Mouse (Mus musculus) right cerebral cortex, adult 2 months (tissue): ENCODE results near the gene Coro1a.

Experiments
- DNase-seq, 2 experiments: peaks; one replicate each; pipeline ENCODE4 v3.0.0; 2021 to 2022; ENCODE audit warnings: low spot score in 2 of 2

Coro1a gene

DNA sequence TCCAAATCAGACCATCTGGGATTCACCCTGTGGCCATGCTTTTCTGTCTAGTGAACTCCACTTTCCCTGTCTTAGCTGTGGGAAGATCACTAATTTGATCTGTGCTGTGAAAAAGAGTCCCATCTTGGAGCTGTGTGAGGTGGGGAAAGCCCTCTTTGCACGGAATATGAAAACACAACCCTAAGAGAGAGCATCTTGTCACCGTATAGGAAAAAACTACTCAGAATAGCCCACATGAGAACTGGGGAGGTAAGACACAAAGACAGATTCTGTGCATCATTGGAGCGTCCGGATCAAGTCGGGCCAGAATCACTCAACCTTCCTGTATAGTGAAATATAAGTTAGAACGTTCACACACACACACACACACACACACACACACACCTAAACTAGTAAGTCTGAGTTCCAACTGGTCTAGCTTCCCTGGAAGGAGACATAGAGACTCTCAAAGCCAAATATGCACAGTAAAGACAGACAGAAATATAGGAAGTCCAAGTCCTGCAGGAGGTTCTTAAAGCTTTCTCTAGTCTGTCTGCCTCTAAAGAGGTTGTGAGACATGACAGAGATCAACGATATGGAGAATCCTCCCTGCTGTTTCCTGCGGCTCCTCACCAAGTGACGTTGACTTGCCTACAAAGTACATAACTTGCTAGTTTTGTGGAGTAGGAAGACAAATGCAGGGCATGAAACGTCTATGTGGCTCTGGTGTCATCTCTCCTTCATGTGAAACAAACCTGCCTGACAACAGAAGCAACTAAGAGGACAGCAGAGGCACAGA is 777 bp upstream of the Coro1a start:
- no peak for DNase-seq

DNA sequence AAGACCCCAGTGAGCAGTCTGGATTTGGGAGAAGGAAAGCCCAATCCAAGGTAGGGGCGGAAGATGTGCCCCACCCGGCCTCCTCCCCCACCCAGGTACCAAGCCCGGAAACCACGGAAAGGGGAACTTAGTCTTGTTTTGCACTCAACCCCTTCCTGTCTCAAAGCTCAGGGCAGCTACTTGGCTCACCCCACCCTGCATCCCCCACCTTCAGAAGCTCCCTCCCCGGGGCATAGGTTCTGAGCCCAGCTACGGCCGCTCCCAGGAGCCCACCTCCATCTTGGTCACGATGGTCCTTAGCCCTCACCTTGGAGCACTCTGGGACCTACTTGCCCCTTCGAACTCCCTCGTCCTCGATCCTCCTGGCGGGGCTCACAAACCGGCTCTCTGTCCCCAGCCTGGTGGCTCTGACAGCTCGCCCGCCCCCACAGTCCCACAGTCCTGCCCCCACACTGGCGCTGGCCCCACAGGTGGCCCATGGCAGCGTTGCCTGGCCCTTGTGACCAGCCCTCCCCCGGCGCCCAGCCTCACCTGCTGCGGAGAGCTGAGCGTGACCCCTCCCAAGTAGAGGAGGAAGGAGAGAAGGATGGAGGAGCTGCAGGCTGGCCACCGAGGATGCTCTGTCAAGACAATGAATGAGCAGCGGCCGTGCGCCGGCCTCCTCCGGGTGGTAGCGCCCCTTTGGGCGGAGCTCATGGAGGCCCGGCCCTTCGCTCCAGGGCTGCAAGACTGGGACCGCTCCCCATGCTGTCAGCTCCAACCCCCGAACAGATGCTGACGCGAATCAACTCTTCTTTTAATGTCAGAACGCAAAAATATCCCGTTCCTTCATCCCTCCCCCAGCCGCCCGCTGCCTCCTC is 3.2 kb downstream of the Coro1a start:
- peak; percentile 93 to 95 for DNase-seq

DNA sequence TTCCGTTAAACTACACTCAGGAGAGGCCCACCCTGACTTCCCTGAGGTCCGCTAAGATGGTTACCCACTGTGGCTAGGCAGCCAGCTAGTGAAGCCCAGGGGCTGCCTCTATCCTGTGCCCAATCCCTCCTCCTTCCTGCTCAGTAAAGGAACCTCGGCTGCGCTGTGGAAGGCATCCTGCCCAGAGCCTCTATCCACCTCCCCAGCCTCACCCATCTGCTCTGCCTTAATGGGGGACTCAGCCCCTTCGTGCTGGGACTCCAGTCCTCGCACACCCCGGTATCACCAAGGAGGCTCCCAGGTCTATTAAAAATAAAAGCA is 3.9 kb downstream of the Coro1a start:
- no peak for DNase-seq

DNA sequence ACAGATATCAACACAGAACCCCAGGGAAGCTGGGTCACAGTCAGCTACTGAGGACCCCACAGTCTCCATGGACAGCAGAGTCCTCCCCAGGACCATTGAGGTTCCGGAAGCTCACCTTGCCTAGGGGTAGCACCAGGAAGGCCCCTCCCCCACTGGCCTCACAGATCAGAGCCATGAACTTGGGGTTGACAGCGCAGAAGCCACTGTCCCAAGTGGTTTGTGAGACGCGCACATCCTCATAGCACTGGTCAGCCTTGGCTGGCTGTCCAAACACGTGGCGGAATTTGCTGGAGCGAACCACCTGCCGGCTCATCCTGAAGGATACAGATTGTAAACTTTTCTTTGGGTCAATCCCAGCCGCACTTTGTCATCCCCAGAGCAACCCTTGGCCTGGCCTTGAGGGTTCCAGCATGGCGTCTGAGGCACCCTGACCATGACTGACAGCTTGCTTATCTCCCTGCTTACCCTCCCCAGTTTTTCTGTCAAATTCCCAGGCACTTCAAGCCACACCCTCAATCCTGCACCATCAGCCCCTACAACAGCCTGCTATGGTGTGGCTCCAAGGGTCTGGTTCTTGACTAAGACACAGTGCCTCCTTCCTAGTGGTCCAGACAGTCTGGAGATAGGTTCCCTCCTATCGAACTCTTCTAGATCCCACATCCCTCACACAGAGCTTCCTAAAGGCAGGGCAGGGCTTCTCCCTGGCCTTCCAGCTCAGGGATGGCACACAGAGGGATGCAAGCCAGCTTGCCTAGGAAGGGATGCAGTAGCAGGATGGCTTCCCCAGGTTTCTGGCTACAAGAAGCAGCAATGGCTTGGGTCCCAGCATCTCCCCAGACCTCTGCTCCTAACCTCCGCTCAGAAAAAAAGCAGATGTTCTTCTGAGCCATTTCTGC is 4.5 kb downstream of the Coro1a start:
- no peak for DNase-seq

DNA sequence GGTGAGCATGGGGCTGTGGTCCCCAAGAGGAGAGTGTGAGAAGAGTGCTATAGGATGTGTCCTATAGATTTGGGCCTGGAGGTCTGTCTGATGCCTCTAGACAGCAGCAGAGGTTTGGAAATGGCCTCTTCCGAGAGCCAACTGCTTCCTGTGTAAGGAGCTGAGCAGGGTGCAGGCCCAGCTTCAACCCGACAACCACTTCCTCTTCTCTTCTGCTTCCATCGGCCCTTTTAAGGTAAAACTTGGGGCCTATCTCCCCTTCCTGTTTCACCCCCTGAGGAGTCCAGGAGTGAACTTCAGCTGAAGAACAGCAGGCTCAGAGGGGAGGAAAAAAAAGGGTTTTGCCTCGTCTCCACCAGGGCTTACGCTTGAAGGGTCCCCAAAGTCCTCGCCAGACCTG is 5.2 kb downstream of the Coro1a start:
- DNase-seq: no peak

DNA sequence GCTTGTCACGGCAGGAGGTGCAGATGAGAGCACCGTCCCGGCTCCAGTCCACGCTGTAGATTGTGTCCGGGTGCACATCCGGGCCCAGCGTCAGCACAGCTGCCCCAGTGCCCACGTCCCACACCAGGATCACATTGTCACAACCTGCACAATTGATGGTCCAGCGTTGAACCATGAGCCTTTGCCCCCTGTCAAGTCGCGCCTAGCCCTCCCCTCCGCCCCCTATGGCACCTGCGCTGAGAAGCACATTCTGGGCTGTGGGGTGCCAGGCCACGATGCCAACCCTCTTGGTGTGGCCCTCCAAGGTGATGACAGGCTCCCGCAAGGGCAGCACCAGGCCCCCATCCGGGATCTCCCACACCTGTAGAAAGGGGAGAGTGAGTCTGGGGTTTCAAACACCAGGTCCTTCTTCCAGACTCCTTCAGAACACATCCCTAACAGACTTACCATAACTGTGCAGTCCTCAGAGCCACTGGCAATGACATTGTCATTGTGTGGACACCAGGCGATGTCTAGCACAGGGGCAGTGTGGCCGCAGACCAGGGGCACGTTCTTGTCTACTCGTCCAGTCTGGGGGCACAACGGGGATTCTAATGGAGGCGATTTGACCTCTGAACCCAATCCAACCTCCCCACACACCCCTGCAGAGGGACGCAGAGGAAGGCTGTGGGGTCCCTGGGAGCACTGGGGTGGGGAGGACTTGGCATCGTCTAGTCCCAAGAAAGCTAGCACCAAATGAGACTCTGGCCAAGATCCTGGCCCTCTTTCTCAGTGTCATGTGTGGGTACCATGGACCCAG is 5.8 kb downstream of the Coro1a start:
- DNase-seq: no peak

DNA sequence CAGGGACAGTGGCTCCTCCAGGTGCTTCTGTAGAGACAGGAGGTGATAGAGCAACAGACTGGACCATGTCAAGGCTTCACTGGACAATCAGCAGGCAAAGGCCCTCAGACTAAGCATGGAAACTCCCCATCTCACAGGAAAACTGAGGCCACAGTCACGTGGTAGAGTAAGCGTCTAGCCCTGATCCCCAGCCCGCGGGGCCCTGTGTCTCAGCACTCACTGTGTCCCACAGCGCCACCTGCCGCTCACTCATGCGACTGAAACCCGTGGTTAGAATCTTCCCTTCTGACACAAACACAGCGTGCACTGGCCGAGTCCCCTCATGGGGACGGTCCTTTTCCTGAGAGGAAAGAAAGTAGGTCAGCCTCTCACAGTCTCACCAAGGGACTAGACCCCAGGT is 6.5 kb downstream of the Coro1a start:
- peak; percentile 95 to 96 for DNase-seq

DNA sequence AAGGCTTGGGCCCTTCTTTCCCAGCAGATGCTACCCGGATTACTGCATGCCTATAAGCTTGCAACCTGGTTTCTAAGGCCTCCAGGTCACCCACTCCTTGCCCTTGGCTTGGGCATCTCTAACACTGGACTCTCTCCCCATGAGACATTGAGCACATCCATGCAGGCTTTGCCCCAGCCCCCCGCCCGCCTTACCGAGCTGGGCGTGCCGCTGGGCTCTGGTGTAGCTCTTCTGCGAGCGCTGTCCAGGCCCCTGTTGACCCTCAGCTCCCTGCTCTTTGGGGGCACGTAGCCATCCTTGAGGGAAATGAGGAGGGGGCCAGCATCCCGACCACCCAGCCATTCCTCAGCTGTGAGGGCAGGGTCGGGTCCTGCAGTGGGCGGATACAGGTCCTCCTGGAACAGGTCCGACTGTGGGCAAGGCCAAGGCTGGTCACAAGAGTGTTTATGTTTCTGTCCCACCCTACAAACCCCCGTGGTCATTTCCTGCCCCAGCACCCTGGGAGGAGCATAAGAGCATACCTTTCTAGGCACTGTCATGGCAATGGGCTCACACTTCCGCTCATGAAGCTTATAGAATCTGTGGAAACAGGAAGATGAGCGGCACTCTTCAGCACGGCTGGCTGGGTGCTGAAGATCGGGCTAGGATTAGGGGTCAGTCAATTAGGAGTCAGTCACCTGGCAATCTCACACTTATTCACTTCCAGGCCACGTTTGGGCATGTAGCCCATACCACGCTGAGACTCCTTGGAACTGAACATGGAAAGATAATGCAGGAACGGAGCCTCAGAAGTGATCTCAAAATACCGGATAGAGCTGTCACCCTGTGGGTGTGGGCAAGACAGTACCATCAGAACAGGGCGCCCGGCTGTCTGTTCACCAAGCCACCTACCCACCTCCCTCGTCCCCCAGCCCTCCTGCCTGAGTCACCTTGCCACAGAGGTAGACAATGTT is 7.2 kb downstream of the Coro1a start:
- no peak for DNase-seq

DNA sequence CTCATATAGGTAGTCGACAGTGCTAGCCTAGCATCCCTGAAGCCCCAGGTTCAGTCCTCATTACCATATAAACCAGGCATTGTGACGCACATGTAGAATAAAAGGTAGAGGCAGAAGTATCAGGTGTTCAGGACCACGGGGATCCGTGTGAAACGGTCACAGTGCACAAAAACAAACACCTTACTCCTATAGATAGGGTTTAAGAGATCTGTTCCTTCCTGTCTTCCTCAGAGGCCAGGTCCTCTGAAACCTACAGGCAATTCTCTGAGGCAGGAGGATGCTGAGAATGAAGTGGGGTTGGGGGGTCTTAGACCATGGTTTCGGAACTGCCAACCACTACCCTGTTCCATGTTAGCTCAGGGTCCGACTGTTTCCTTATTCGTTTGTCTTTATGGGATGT is 9.7 kb downstream of the Coro1a start:
- DNase-seq: no peak

DNA sequence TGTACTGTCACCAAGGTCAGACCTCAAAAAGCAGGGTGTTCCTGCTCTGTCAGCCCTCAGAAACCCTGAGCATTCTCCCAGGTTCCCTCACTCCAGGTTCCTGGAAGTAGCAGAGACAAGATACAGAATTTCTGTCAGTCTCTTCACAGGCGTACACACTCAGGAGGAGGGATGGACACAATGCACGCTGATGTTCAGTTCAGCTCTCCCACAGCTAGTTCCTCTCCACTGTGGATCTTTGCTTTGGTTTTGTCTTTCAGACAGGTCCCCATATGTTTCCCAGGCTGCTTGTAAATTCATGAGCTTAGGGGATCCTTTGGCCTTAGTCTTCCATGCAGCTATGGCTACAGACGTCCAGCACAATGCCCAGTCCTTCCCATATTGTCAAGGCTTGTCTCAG is 10.7 kb downstream of the Coro1a start:
- DNase-seq: no peak

DNA sequence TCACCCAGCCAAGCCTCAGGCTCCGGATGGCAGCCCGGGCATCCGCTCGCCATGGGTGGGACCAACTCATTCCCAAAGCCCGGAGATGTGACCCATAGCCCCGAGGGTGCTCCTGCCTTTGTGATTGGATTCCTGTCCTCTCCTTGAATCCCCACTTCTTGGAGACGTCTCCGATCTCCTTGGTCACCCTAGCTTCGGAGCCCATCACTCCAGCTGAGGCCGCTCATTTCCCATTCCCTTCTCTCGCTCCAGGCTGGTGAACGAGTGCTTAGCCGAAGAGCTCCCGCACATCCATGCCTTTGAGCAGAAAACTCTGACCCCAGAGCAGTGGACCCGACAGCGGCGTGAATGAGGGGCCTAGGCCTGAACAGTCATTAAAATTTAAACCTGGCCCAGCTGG is 11.3 kb downstream of the Coro1a start:
- peak in 1 of 2 experiments; percentile 31 for DNase-seq

DNA sequence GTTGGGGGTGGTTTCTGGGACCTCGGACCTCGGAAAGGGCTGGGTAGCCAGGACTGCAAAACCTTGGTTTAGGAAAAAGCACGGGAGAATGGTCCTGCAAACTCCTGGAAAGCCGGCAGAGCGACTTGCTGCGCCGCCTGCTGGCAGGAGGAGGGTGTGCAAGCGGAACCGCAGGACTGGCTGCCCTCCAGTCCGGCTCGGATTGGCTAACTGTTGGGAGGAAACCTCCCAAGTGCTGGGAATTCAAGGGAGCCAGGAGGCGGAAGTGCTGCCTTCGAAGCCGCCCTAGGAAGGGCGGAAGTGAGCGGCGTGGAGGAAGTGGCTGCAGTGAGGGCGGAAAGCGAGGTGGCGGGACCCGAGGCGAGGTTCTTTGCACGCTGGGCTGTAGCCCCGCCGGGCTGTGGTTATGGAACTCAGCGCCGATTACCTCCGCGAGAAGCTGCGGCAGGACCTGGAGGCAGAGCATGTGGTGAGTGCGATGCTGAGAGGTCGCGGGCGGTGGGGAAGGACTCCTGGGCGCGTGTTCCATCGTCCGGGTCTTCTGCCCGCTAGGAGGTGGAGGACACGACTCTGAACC is 11.9 kb downstream of the Coro1a start, which contains the start of gene Slx1b:
Slx1b (minus strand) TSS at position 154 of the 577 bp plus-strand sequence.
- DNase-seq: peak; percentile 96

DNA sequence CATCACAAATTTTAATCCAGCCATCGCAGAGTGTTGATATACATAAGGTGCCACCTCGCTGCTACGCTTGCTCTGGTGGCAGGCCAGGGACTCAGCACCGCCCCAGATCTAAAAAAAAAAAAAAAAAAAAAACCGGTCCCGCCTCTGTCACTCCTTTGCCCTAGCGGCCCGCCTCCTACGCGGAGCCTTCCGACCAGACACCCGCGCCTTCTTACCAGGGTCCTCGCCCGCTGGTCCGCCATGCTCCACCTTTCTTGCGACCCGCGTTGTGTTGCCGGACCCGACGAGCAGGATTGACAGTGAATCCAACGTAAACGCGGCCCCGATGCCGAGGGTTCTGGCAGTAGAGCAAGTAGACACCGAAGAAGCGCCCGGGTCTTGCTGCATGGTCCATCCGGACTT is 12.4 kb downstream of the Coro1a start, which contains the start of gene Bola2:
Bola2 (plus strand) TSS at position 192 of the 402 bp plus-strand sequence.
- no peak for DNase-seq

DNA sequence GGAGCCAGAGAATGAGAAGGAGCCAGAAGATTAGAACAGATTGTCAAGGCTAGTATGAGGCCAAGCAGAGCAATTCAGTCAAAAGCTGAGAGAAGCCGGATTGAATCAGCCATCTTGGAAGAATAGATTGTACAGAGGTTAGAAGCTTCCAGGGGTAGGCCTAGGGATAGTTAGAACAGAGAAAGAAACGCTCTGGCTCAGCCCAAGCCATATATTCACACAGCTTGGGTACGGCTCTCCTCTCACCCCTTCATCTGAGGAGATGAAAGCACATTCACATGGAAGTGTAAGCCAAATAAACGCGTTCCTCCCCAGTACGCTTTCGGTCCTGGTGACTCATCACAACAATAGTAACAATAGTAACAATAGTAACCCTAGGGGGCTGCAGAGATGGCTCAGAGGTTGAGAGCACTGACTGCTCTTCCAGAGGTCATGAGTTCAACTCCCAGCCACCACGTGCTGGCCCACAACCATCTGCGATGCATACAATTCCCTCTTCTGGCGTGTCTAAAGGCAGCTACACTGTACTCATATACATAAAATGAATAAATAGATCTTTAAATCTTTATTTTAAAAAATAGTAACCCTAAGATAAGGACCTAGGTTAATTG is 13.0 kb downstream of the Coro1a start:
- DNase-seq: no peak

DNA sequence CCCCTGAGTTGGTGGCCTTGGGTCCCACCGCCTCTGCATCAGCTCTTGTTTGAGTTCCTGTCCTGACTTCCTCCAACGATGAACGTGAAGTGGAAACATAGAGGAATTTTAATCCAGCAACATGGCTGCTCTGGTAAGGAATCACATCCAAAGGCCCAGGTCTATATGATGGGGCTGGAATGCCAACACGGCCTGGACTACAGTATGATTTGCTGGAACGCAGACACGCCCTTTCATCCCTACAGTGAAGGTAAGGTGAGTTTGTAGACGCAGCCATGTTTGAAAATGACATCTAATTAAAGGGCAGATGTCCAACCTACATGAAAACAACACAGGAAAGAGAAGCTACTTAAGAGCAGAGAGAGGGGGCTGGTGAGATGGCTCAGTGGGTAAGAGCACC is 13.8 kb downstream of the Coro1a start:
- DNase-seq: no peak

DNA sequence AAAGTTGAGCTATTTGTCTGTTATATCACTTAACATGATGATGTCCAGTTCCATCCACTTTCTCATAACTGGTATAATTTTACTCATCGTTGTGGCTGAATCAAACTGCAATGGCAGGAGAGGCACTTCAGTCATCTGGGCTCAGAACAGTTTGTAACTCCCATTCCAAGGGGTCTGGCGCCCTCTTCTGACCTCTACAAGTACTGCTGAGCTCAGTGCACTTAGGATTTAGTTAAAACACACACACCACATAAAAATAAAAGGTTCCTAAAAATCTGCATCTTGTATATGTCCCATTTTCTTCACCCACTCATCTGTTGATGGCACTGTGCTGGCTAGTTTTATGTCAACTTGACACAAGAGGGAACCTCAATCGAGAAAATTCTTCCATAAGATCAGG is 14.3 kb downstream of the Coro1a start:
- DNase-seq: peak; percentile 86 to 87

DNA sequence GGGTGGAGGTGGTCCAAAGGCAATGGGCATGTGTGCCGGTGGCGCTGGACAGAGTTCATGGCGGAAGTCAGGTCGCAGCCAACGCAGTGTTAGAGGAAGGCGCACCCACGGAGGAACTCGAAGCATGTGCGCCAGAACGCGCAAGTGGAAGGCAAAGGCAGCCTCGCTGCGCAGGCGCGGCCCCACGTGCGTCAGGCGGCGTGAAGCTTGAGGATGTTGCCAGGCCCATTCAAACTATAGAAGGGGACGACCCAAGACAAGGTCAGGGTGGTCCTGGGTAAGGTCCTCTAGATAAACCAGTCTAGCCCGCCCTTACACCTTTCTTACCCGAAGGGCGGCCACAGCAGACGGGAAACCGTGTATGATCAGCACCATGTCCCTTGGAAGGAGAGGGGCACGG is 15.2 kb downstream of the Coro1a start:
- no peak for DNase-seq

DNA sequence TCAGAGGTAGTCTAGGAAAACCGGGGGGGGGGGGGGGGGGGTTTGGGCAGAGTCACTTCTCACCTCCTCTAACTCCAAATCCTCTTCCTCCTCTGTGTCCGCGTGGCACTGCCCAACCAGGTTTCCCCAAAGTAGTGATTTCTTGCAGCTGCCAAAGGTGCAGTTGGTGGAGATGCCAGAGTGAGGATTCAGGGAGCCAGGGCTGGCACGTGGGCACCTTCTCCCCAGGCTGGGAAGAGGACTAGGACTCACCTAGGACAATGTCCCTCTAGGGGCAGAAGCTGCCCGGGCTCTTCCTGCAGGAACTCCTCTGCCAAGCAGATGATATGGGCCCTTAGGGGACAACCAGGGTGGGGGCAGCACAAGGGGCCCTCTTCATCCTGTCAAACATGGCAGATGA is 15.9 kb downstream of the Coro1a start:
- no peak for DNase-seq

DNA sequence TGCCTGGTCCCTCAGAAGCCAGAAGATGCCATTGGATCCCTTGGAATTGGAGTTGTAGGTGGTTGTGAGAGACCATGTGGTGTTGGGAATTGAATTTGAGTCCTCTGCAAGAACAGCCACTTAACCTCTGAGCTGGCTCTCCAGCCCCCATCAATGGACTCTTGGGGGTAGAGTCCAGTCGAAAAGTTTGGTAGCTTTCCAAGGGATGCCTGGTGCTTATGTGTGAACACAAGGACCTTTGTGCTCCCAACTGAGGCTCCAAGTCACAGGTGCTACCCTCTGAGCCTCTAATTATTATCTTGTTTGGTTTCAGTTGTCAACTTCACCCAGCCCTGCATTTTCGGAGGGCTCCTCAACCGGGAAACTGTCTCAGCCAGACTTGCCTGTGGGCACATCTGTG is 16.9 kb downstream of the Coro1a start:
- no peak for DNase-seq
